Mouse (Mus musculus): ENCODE data around the gene B3galt6. TPM values are rescaled to one million over a fixed set of nuclear protein-coding genes. Genes with fewer than 3 reads are reported as not detected.

Gene B3galt6
- 1 to 10 TPM; 7.6 to 8.0 TPM for total RNA-seq (2021)
- long read RNA-seq, experiment 1, transcript B3galt6-201 (1 exons, 3,184 nt) = major isoform, 73 of 73 reads
- long read RNA-seq, experiment 1, partial matches to known transcripts = 0 of 73 reads
- long read RNA-seq, experiment 1, other reads (novel, unspliced or antisense) = 0 of 73 reads
- long read RNA-seq, experiment 2, transcript B3galt6-201 (1 exons, 3,184 nt) = major isoform, 20 of 20 reads
- long read RNA-seq, experiment 2, partial matches to known transcripts = 0 of 20 reads
- long read RNA-seq, experiment 2, other reads (novel, unspliced or antisense) = 0 of 20 reads

DNA sequence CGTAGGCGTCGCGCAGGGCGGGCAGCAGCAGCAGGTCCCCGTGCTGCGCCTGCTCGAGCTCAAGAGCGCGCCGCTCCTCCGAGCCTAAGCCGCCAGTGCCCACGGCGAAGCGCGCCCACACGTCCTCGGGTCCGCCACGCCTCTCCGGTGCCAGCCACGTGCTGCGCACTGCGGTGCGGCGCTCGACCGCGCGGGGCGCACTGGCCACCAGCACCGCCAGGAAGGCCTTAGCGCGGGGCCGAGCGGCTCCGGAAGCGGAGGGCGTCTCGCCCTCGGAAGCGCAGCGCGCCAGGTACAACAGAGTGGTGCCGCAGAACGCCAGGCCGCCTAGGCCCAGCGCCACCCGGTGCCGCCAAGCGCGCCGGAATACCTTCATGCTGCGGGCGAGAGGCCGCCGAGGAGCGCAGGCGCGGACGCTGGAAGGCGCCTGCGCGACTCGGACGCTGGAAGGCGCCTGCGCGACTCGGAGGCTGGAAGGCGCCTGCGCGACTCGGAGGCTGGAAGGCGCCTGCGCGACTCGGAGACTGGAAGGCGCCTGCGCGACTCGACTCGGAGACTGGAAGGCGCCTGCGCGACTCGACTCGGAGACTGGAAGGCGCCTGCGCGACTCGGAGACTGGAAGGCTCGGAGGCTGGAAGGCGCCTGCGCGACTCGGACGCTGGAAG, at the start of gene B3galt6, which contains the start of gene Sdf4:
Gene B3galt6, minus strand, starts transcription at position 409 of the 665 bp plus-strand sequence.
Gene Sdf4, plus strand, starts transcription at position 632 of the 665 bp plus-strand sequence.
- DNase-seq = peak; percentile 84 to 89

DNA sequence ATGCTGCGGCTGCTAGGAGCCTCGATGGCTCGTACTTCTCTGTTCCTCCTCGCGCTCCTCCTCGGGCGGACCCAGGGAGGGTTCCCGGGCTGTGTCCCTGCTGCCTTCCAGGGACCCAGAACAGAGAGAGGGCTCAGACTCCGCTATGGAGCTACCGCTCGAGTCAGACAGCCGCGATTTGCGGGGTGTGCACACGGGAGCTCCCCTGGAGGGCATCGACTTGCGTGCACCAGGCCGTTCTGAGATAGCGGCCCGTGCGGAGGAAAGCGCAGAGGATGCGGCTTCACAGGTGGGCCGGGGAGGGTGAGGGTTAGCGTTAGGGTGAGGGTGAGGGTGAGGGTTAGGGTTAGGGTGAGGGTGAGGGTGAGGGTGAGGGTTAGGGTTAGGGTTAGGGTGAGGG, 42.5 kb upstream of the B3galt6 start:
- no peak for DNase-seq

DNA sequence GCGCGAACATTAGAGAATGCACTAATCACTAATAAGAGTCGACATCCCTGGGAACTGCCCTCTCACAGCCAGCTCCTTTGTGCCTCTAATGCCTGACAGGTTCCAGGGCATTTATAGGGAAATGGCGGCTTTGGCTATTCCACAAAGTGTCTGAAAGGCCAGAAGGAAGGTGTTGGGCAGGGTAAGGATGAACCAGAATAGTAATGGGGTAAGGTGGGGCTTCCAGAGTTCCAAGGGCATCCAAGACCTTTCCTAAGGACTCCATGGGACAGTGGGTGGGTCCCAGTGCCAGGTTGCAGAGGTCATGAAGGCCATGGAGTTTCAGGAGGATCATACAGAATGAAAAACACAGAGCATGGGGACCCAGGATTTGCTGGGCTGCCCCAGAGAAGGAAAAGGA, 41.9 kb upstream of the B3galt6 start:
- no peak for DNase-seq

DNA sequence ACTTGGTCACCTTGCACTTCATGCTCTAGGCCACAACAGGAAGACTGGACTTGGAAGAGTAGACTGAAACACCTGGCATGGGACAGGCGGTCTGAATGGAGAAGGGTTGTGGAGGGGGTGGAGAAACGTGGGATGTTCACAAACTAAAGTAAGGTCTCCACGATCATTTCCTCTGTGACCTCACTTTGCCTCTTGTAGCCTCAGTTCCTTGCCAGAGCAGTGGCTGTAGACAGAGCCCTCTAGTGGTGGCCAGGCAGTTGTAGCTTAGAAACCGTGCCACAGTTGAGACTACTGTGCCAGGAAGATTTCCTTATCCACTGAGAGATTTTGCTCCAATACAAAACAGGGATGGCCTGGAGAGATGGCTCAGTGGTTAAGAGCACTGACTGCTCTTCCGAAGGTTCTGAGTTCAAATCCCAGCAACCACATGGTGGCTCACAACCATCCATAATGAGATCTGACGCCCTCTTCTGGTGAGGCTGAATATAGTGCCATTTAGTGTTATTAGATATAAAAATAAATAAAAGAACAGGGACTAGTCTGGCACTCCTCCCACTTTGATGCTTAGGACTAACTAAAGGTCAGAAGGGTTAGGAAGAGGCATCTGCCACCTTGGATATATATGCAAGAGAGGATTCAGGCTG, 41.1 kb upstream of the B3galt6 start:
- DNase-seq = peak; percentile 44 to 77

DNA sequence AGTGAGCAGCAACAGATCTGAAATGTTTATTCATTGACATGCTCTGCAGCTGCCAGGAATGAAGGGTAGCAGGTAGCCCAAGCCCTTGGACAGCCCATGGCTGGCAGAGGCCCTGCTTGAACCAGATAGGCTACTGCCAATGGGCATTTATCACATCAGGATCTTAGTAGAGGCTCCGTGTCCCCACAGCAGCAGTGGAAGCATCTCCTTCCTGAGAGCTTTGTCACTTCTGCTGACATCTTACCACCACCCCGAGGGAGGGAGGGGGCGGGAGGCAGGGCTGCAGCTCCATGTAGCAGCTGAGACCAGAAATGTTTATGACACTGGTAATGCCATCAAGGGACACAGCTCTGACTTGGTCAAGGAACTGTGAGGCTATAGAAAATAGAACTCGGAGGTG, 40.4 kb upstream of the B3galt6 start:
- DNase-seq = no peak

DNA sequence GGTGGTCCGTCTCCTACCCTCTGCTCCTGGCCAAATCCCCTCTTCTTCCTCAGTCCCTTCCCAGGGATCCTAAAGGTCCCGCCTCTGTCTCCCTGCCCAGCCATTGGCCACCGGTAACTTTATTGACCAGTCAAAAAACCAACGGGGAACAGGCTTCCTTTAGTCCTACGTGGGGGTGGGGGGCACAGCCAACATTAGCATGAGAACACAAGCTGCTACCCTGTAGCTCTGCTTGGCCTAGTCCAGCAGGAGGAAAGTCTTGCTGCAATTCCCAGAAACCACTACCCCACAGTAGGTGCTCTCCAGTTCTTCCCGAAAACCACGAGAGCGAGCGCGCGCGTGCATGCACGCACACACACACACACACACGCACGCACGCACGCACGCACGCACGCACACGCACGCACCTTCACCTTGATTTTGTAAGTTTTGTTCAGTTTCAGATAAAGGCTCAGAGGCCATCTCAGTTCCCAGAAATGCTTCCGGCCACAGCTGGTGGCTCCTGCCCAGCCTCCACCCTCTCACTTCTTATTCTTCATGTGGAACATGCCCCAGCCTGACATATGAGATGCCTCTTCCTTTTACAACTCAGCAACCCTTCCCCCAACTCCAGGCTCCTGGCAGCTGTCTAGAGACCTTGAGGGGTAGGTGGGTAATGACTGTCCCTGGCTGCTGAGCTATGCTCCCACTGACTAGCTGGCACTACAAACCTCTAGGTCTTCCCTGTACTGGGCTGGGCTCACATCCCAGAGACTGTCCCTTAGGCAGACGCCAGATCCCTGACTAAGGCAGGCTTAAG, 39.3 kb upstream of the B3galt6 start:
- peak; percentile 86 to 89 for DNase-seq

DNA sequence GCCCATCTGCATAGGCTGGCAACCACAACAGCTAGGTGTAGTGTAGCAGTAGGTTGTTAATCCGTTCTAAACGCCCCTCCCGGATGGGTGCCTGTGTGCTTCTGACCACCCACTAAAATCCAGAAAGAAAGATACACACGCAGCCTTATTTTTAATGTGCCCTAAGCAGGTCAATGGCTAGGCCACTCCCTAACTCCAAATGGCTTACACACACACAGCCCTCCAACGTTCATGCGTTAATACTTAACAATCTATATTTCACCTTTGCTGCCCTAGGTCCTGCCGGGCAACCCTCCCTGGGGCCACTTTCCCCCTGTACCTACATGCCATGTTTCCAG, 38.8 kb upstream of the B3galt6 start:
- no peak for DNase-seq

DNA sequence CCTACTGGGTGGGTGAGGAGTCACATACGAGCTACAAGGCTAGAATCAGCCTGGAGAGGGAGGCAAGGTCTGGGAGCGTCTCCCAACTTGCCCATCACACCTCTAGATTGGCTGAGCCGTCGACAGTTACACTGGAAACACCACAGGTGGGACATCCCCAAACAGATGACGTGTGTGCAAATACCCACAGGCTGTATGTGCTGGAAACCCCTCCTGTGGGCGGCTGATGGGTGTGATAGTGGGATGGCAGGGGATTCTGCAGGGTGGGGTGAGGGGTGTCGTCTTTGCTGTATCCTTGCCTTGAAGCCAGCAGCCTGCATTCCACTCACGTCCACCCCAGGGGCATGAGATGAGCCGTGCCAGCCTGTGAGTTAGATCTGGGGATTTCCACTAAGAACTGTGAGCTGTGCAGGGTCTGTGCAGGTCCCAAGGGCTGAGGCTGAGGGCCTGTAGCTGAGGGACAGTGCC, 38.2 kb upstream of the B3galt6 start:
- DNase-seq = no peak

DNA sequence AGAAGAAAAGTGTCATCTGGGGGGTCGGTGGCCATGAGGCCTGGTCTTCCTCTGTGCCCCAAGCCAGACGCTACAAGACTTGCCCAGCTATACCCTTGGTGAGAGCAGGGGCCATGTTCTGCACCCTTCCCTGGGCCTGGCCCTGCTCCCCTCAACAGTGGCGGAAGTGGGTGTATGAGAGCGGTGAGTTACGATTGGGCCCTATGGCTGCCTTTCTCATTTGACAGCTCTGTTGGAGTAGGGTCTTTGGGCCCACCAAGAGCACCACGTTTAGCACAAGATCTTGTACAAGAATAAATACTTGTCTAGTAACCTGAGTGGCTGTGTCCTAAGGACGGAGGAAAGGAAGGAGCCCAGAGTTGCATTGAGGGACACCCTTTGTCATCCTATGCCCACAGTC, 36.1 kb upstream of the B3galt6 start:
- no peak for DNase-seq

DNA sequence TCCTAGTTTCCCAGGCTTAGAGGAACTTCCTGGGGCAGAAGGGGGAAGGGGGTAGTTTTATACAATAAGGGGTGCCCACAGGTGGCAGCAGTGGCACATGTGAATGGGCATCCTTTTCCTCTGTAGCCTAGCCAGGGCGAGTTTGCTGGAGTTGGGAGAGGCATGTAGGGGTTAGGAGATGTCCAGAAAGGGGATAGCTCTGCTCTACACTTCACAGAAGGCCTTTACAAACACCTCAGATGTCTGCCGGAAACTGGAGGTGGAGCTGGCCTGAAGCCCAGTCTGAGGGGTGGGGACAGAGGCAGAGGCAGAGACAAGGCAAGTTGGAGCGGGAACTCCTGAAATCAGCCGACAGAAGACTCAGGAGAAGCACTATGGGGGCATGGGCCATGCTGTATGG, 33.6 kb upstream of the B3galt6 start, which contains the start of gene Tnfrsf18:
Gene Tnfrsf18, plus strand, starts transcription at position 152 of the 400 bp plus-strand sequence.
- DNase-seq = peak in 1 of 2 experiments; percentile 43

DNA sequence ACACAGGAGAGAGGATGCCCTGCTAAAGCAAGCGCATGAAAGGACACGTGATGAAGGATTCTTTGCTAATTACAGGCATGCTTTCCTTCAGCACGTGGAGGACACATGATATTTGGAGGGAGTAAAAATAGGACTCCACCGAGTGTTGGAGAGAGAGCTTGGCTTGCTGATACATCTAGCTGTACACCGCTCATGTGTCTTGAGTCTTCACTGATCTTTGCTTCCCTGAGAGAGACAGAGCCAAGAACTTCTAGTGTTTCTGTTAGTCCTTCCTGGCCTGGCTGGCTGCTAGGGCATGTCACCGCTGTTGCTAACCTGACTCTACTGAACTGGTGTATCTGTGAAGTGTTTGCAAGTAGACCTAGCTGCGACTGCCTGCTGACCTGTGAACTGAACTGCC, 31.7 kb upstream of the B3galt6 start:
- no peak for DNase-seq

DNA sequence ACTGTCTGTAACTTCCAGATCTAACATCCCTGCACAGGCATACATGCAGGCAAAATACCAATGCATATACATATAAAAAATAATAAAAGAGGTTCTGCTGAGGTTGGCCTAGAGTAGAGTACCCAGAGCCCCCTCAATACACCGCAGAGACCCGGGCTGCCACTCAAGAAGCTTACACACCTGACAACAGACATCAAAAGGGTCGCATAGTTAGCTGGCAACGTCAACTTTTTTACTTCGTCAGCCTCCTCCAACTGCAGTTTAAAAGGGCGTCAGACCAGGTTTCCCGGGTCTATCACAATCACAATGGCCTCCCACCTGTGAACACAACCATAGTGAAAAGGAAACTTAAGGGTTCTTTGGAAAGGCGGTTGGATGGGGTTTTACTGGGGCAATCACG, 31.1 kb upstream of the B3galt6 start:
- DNase-seq = no peak

DNA sequence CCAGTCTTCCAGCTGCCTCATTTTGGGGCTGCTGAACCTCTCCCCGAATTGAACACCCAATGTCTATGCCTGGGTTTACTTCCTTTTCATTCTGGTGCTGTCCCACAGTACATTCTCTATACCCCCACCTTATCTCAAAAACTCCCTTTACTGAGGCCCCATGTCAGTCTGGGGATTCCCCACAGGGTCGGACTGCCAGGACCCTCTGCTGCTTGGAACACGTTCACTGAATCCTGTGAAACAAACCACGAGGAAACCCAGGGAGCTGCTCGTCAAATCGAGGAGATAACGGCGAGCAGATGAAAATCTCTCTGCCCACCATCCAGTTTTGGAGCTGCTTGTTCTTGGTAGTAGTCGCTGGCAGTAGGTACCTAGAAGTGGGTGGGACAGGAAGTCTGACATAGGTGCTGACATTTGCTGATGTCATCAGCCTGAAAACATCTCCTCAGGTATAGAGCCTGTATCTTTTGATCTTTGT, 29.5 kb upstream of the B3galt6 start:
- no peak for DNase-seq

DNA sequence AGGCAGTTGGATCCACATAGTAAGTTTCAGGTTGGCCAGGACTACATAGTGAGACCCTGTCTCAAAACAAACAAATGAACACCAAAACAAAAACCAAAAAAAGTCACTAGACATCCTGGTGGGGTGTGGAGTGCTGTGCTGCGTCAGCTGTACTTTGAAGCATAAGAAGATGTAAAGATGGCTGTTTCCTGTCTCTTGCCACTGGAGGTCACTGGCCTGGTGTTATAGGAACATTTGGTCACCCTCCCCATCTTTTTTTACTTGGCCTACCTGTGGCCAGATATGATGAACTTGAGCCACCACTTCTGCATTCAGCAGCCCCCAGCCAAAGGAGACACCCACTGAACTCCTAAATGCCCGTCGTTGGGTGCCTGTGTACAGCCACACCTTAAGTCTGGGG, 28.9 kb upstream of the B3galt6 start:
- DNase-seq = no peak

DNA sequence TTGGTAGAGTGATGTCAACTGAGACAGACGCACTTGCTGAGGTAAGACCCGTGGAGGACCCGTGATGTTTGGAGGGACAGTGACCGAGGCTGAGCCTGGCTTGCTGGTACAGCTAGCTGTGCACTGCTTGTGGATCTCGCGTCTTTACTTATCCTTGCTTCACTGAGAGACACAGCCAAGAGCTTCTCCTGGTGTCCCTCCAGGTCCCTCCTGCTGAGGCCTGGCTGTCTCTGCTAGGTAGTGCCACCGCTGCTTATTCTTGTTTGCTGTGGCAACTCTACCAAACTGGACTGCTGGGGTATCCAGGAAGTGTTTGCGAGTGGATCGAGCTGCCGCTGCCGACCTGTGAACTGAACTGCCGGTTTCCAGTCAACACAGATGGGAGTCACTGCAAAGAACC, 27.3 kb upstream of the B3galt6 start:
- no peak for DNase-seq

DNA sequence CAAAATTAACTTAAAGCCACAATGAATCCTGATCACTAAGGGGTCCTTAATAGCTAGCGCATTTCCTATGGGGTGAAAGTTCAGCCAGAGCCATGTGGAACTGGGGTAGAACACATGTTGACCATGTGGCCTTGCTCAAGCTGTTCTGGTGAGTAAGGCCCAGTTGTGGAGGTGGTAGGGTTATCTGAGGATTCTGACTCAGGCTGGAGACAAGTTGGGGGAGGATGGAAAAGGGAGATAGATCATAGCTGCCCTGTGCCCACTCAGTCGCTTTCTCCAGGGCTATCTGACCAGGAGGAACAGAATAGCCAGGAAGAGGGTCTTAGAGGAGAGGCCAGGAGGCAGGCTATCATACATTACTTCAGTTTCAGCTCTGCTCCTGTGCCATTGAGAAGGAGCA, 22.0 kb upstream of the B3galt6 start:
- peak; percentile 46 to 57 for DNase-seq

DNA sequence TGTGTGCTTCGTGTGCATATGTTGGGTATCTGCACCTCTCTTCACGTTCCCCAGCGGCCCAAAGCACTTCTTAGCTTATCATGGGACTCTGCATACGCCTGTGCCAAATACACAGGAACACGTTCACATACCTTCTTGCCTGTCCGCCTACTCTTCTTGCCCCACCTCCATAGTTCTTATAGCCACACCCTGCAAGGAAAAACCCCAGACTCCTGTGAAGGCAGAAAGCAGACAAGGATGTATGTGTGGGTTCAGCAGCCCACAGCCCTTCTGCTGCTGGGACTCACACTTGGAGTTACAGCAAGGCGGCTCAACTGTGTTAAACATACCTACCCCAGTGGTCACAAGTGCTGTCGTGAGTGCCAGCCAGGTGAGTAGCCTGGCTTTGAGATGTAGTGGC, 21.2 kb upstream of the B3galt6 start, which contains the start of gene Tnfrsf4:
Gene Tnfrsf4, plus strand, starts transcription at position 207 of the 400 bp plus-strand sequence.
- no peak for DNase-seq

DNA sequence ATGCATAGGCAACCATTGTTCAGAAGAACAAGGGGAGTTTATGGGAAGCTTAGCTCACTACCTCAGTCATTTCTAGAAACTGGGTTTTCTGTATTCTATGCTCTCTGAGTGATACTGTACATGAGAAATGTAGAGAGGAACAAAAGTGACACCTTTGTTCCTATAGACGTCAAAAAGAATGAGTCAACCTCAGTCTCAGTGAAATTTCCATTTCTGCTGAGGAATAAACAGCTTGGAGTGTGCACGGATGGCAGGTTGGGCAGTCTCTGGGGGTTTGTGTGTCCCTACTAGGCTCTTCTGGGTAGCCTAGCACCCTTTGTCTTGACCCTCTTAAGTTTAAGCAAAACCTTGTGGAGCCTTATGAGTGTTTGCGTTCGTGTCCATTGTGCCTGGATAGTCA, 15.9 kb upstream of the B3galt6 start:
- no peak for DNase-seq

DNA sequence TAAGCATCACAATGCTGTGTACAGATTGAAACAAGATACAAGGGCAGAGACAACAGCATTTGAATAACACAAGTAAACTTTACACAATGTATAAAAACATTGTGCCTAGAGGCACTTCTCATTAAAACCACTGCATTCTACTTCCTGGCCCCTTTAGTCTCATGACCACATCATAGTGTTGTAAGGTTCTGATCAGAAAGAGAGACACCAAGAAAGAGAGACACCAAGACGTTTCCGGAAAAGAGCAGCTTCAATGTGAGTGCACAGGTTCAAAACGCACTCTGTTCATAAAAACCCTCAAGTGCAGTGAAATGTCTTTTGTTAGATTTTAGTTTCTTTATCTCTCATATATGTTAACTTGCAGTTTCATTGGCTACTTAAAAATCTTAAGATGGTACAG, 11.7 kb upstream of the B3galt6 start:
- no peak for DNase-seq

DNA sequence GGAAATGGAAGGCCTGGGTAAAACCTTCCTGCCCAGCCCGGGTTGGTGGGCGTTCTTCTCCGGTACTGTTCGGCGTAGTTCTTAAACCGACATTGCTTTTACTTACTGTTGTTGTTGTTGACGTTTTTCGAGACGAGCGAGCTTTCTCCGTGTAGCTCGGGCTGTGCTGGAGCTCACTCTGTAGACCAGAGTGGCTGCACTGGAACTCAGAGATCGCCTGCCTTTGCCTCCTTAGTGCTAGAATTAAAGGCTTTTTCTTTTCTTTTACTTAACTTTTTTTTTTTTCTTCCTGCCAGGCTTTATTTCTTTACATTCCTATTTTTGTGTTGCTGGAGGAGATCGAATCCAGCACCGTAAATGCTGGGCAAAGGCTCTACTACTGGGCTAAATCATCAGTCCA, 1.2 kb upstream of the B3galt6 start:
- no peak for DNase-seq

DNA sequence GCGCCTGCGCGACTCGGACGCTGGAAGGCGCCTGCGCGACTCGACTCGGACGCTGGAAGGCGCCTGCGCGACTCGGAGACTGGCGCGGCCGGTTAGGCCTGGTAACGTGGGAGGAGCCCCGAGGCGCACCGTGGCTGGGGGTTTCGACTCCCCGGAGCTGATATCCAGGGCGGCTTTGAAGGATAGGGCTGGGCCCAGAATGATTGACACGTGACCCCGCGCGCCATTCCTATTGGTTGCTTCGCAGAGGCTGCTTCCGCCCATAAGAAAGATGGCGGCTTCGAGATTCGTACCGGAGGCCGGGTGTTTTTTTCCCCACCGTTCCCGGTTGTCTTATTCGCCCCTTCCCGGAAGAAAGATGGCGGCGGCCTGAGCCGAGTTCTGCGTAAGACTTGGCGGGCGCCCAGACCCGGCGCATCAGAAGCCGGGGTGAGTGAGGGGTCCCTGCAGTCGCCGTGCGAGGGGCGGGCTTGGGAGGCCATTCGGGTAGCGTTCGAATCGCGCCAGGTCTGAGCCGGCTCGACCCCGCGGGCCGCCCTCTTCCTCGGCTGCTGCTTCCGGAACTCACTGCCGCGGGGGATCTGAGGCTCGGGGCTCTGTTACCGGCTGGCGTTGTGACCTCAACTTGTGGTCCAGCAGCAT, 578 bp upstream of the B3galt6 start:
- DNase-seq = peak; percentile 95

DNA sequence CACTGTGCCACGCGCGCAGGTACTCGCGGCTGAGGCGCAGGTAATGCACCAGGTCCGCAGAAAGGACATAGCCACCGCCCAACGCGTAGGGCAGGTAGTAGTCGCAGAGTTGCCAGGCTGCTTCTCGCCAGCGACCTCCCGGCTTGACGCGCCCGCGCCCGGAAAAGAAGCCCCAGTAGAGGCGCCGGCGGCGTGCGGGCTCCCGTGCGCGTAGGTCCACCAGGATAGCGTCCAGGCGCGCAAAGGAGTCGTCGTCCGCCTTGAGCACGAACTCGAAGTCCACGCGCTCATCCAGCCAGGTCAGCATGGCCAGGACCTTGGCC, 580 bp downstream of the B3galt6 start:
- DNase-seq = no peak
